Mouse (Mus musculus) hindbrain, postnatal 0 days (tissue): ENCODE measurements around the gene Cnih3. TPM values are rescaled to one million over a fixed set of nuclear protein-coding genes. Genes with fewer than 3 reads are reported as not detected.

ENCODE experiments used
- ATAC-seq: fragments of 200-750 bp; cut with Nextera tagmentation; 2 replicates; pipeline ENCODE4 v1.8.0; 2017; ENCODE audit warnings: mild to moderate bottlenecking, moderate TSS enrichment, moderate library complexity
- DNase-seq: peaks from one replicate; pipeline ENCODE4 v3.0.0-alpha.2; 2015; ENCODE audit warnings: low spot score
- H3K27ac ChIP-seq: fragments of 300-500 bp; sonication (generic); 2 replicates; pipeline ENCODE4 v1.5.1; 2014; ENCODE audit warnings: mild to moderate bottlenecking
- H3K27me3 ChIP-seq: fragments of 300-500 bp; sonication (generic); 2 replicates; pipeline ENCODE4 v1.6.1; 2014; ENCODE audit warnings: low read length, mixed read lengths; ENCODE audit not compliant: insufficient read depth
- H3K36me3 ChIP-seq: fragments of 300-500 bp; sonication (generic); 2 replicates; pipeline ENCODE4 v1.6.1; 2014; ENCODE audit warnings: low read length, mixed read lengths; ENCODE audit not compliant: insufficient read depth
- H3K4me1 ChIP-seq: fragments of 300-500 bp; sonication (generic); 2 replicates; pipeline ENCODE4 v1.6.1; 2014; ENCODE audit warnings: antibody characterized with exemption, low read length, mixed read lengths; ENCODE audit not compliant: insufficient read depth
- H3K4me2 ChIP-seq: fragments of 300-500 bp; sonication (generic); 2 replicates; pipeline ENCODE4 v1.6.1; 2014; ENCODE audit warnings: low read depth, mild to moderate bottlenecking, low read length, moderate library complexity, mixed read lengths
- H3K4me3 ChIP-seq: fragments of 300-500 bp; sonication (generic); 2 replicates; pipeline ENCODE4 v1.5.1; 2014; ENCODE audit warnings: low read length
- H3K9ac ChIP-seq: fragments of 300-500 bp; sonication (generic); replicated peaks from 2 replicates; pipeline ENCODE4 v1.6.1; 2014; ENCODE audit warnings: mild to moderate bottlenecking, low read length, moderate library complexity, mixed read lengths
- H3K9me3 ChIP-seq: fragments of 300-500 bp; sonication (generic); 2 replicates; pipeline ENCODE4 v1.6.1; 2016; ENCODE audit warnings: low read length, mixed read lengths
- CTCF ChIP-seq: IDR thresholded peaks from 2 replicates; pipeline ENCODE4 v1.5.1; 2016; ENCODE audit warnings: antibody characterized with exemption, control low read depth, low read depth
- WGBS: fragments of 180-500 bp; shearing (Covaris S2); extraction: QIAGEN DNeasy Blood & Tissue Kit; methylation state at CpG from one replicate; pipeline ENCODE4 v1.1.7; 2014; 5-methylcytosine and 5-hydroxymethylcytosine counted together
- polyA plus RNA-seq: library from polyadenylated mRNA; unstranded; fragments of >200 nt; fragmentation: Nextera tagmentation; extraction: Ambion mirVana; gene quantifications from 2 replicates; pipeline ENCODE4 v1.2.1, GENCODE M21; 2015
- total RNA-seq: library from RNA; depleted of rRNA; stranded (reverse); fragments of >200 nt; gene quantifications from 2 replicates; pipeline ENCODE4 v1.2.3, GENCODE M21; 2014

Gene Cnih3
- total and polyA plus RNA-seq, 2 experiments from 2014 or later: 13.2 to 23.0 TPM

DNA sequence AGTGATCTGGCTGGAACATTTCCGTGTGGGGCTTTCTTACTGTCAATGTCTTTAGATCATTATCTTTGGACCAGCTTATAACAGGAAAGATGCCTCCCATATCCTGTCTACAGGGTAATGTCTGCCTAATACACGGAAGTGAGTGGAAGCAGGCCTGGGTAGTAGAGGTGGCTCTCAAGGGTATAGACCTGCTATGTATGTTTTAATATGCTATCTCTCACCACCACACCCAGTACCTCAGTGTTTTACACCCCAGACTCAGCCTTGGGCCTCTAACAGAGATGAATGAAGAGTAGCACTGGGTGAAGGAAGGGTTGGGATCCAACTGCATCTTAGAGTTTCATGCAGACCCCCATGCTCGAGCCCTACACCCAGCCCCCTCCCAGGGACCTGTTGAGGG is 23.3 kb upstream of the Cnih3 start:
- WGBS: 74% methylated on average over 3 of the region's 3 CpGs
- no peaks in the 10 kb centered on the region for H3K27me3 ChIP-seq
- no peak for TF ChIP-seq CTCF
- H3K9ac ChIP-seq: no peak overlapping the region
- H3K4me2 ChIP-seq: no peak overlapping the region
- no peak for DNase-seq
- no peak for ATAC-seq
- H3K27ac ChIP-seq: no peak overlapping the region
- H3K36me3 ChIP-seq: no peaks in the 10 kb centered on the region
- no peak overlapping the region for H3K4me3 ChIP-seq
- H3K4me1 ChIP-seq: no peaks in the 10 kb centered on the region
- no peaks in the 10 kb centered on the region for H3K9me3 ChIP-seq

DNA sequence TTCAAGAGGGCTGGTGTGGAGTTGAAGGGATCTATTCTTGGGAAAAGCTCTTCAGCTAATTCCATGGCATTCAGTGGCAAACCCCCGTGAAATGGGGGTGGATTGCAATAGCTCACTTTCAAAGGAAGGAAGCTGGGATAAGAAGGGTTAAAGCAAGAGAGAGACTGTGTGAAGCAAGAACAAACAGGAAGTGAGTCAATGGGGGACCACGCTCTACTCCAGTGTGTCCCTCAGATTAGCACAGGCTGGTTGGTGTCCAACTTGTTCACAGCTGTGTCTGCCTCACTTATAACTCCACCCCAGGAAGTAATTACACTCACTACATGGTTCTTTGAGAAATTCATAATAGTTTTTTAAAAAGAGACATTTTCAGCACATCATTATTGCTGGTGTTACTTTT is 19.8 kb upstream of the Cnih3 start:
- no peaks in the 10 kb centered on the region for H3K9me3 ChIP-seq
- TF ChIP-seq CTCF: no peak
- no peak for ATAC-seq
- H3K27ac ChIP-seq: no peak overlapping the region
- no peaks in the 10 kb centered on the region for H3K4me1 ChIP-seq
- H3K4me3 ChIP-seq: no peak overlapping the region
- no peaks in the 10 kb centered on the region for H3K27me3 ChIP-seq
- H3K9ac ChIP-seq: no peak overlapping the region
- H3K36me3 ChIP-seq: no peaks in the 10 kb centered on the region
- WGBS: 50% methylated on average over 2 of the region's 2 CpGs
- DNase-seq: no peak
- H3K4me2 ChIP-seq: no peak overlapping the region

DNA sequence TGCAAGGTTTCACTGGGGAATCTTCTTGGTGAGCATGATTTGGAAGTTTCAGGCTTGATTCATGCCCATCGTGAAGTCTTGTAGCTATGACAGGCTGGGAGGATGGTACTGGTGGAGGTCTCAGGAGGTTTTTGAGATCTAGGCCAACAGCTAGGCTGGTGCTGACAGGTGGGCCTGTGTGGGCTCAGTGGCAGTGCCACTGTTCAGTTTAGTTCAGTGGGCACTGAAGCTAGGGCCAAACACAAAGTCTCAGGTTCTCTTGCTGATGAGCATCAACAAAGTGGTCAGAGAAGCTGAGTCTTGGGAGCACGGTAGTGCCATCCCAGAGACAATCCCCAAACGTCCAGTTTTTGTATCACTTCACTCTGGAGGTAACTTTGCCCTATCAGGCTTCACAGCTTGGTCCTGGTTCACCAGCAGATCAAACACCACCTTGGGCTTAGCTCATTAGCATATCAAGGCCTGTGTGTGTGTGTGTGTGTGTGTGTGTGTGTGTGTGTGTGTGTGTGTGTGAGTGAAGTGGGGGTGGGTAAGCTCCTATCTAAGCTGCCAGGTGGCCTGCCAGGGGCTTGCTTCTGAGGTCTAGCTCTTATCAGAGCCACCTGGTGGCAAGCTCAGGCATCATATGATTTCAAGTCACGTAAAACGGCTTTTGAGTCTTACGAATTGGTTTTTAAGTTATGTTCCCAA is 18.0 kb upstream of the Cnih3 start:
- Histone ChIP-seq H3K9me3 (no peaks in the 10 kb centered on the region), H3K9ac (no peak overlapping the region), H3K4me1 (no peaks in the 10 kb centered on the region; the same call in 1 of the 2 replicates), H3K36me3 (no peaks in the 10 kb centered on the region), H3K27ac (no peak overlapping the region), H3K27me3 (no peaks in the 10 kb centered on the region), H3K4me3 (no peak overlapping the region), H3K4me2 (no peak overlapping the region)
- DNase-seq (no peak), ATAC-seq (no peak)
- WGBS: 92% methylated on average over 6 of the region's 6 CpGs
- TF ChIP-seq CTCF: no peak

DNA sequence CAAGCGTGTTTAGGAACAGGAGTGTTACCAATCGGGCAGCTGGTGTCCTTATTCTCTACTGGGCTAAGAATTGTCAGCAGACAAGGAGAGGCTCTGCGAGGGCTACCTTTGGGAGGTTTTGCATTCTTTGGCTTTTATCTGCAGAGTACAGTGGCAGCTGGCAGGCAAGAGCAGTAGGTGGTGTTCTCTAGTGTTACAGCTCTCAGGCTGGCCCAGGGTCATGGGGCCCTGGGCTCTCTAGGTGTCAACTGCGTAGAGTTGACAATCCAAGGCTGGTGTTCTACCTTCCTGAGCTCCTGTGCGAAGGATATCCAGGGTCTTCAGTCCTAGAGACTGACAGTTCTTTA is 17.4 kb upstream of the Cnih3 start:
- no peak for TF ChIP-seq CTCF
- H3K27me3 ChIP-seq: no peaks in the 10 kb centered on the region
- no peak overlapping the region for H3K4me2 ChIP-seq
- DNase-seq (no peak), ATAC-seq (no peak)
- no peaks in the 10 kb centered on the region for H3K36me3 ChIP-seq
- H3K4me3 ChIP-seq: no peak overlapping the region
- no peak overlapping the region for H3K27ac ChIP-seq
- H3K9ac ChIP-seq: no peak overlapping the region
- no peaks in the 10 kb centered on the region; the same call in 1 of the 2 replicates for H3K4me1 ChIP-seq
- WGBS: 91% methylated on average over 5 of the region's 5 CpGs
- no peaks in the 10 kb centered on the region for H3K9me3 ChIP-seq

DNA sequence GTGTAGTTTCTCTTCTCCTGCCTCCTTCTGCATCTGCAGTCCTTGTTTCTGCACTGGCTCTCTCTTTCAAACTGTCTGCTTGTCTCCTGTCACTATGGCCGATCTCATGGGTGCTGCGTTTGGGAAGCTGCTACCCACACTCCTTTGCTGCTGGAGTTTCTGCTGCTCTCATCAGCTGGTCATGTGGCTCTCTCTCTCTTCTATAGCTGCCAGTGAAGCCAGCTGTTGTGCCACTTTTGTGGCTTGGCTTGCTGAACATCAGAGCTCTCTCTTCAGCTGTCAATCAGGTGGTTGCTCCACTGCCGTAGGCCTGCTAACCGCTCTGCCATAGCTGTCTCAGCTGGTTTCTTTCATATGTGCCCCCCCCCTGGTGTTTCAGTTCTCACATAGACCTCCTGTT is 17.0 kb upstream of the Cnih3 start:
- Histone ChIP-seq H3K27me3 (no peaks in the 10 kb centered on the region), H3K4me1 (no peaks in the 10 kb centered on the region; the same call in 1 of the 2 replicates), H3K9ac (no peak overlapping the region), H3K36me3 (no peaks in the 10 kb centered on the region), H3K4me3 (no peak overlapping the region), H3K4me2 (no peak overlapping the region), H3K27ac (no peak overlapping the region), H3K9me3 (no peaks in the 10 kb centered on the region)
- no peak for DNase-seq
- no peak for ATAC-seq
- 75% methylated on average over 4 of the region's 4 CpGs for WGBS
- no peak for TF ChIP-seq CTCF

DNA sequence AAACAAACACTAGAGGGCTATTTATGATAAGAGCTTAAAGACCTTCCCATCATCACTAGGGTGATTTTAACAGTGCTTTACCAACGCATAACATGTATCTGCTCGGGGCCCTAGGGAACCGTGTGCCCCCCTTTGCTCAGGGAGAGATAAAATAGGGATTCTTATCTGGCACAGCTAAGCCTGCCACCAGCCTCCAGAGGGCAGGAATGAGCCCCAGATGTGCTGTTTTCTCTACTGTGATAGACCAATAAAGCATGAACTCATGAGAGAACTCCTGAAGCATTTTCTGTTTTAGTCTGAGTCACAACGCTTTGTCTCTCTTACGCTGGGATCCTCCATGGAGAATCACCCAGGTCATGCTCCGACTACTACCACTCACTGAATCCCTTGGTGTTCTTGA is 15.6 kb upstream of the Cnih3 start:
- WGBS: 91% methylated on average over 6 of the region's 6 CpGs
- DNase-seq: no peak
- TF ChIP-seq CTCF: no peak; the same call in 1 of the 2 replicates
- no peak overlapping the region for H3K4me2 ChIP-seq
- ATAC-seq: no peak
- H3K27me3 ChIP-seq: no peaks in the 10 kb centered on the region
- H3K9ac ChIP-seq: no peak overlapping the region
- no peak overlapping the region for H3K4me3 ChIP-seq
- H3K27ac ChIP-seq: no peak overlapping the region
- no peaks in the 10 kb centered on the region; the same call in 1 of the 2 replicates for H3K4me1 ChIP-seq
- no peaks in the 10 kb centered on the region for H3K9me3 ChIP-seq
- H3K36me3 ChIP-seq: no peaks in the 10 kb centered on the region

DNA sequence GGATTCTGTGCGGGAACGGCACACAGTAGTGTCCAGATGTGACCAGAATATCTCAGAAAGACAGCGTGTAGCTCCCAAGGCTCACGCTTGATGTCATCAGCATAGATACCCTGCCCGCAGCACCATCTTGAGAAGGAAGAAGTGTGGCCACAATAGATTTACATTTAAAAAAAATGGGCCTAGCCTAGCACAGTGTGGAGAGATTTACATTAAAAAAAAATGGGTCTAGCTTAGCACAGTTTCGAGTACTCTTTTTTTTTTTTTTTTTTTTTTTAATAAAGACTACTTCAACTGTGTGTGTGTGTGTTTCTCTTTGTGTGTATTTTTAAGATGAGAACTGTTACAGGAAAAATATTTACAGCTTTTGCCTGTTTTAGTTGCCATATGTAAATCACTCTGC is 13.3 kb upstream of the Cnih3 start:
- ATAC-seq (no peak), DNase-seq (no peak)
- no peak for TF ChIP-seq CTCF
- H3K9me3 ChIP-seq: no peaks in the 10 kb centered on the region
- H3K4me2 ChIP-seq: no peak overlapping the region
- no peak overlapping the region for H3K4me3 ChIP-seq
- no peaks in the 10 kb centered on the region for H3K27me3 ChIP-seq
- 77% methylated on average over 6 of the region's 6 CpGs for WGBS
- H3K4me1 ChIP-seq: no peaks in the 10 kb centered on the region; the same call in 1 of the 2 replicates
- no peak overlapping the region for H3K9ac ChIP-seq
- H3K36me3 ChIP-seq: no peaks in the 10 kb centered on the region
- no peak overlapping the region for H3K27ac ChIP-seq
